Mouse (Mus musculus): ENCODE results near the gene Asb10. TPM values are rescaled to one million over a fixed set of nuclear protein-coding genes. Genes with fewer than 3 reads are reported as not detected.

Gene Asb10
- polyA plus RNA-seq, 1 experiment from 2014 or later = 0.25 TPM

DNA sequence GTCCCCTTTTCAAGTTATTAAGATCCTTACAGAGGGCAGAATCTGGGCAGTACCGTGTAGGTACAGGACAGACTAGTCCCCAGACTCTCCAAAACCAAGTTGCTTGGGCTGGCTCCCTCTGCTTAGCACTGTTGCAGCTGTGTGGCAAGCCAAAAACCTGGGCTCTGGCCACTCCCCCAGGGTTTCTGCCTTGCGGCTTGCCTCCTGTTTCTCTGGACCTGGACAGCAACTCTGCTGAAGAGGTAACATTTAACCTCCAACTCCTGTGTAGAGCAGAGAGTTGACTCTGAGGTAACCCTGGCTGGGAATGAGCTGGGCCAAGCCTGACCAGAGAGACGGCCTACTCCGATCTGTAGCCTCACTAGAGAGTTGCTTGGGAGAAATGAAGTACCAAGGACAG, 38.0 kb downstream of the Asb10 start:
- 81% methylated on average over 4 of the region's 4 CpGs for WGBS
- Histone ChIP-seq H3K27ac (ENCODE audit: low read depth, low read length) (no peak overlapping the region), H3K4me3 (ENCODE audit: low read depth, low read length) (no peak overlapping the region), H3K27me3 (ENCODE audit: control insufficient read depth, insufficient read depth, low read length) (no peaks in the 10 kb centered on the region), H3K4me1 (ENCODE audit: control insufficient read depth, insufficient read depth, low read length) (peaks cover 2% of the 10 kb centered on the region; the same call in 1 of the 2 replicates), H3K9ac (ENCODE audit: low read length) (no peak overlapping the region), H3K36me3 (ENCODE audit: control insufficient read depth, insufficient read depth, low read length) (peaks cover 8% of the 10 kb centered on the region), H3K4me2 (no peak overlapping the region), H3K9me3 (ENCODE audit: control insufficient read depth, low read length) (no peaks in the 10 kb centered on the region)
- DNase-seq (ENCODE audit: low spot score, missing footprints) (no peak), ATAC-seq (ENCODE audit: low FRiP score) (no peak)

DNA sequence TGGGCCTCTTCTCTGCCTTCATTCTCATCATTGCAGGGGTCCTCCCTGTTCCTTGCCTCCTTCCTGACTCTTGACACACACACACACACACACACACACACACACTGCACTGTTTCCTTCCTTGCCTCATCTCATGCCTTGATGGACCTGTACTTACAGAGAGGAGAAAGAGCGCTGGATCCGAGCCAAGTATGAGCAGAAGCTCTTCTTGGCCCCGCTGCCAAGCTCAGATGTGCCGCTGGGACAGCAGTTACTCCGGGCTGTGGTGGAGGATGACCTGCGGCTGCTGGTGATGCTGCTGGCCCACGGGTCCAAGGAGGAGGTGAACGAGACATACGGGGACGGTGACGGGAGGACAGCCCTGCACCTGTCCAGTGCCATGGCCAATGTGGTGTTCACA, 39.9 kb downstream of the Asb10 start:
- peaks cover 8% of the 10 kb centered on the region for H3K36me3 ChIP-seq (ENCODE audit: control insufficient read depth, insufficient read depth, low read length)
- peaks cover 2% of the 10 kb centered on the region; the same call in 1 of the 2 replicates for H3K4me1 ChIP-seq (ENCODE audit: control insufficient read depth, insufficient read depth, low read length)
- H3K4me3 ChIP-seq (ENCODE audit: low read depth, low read length) = no peak overlapping the region
- no peak overlapping the region for H3K4me2 ChIP-seq
- no peak overlapping the region for H3K9ac ChIP-seq (ENCODE audit: low read length)
- DNase-seq (ENCODE audit: low spot score, missing footprints) (no peak), ATAC-seq (ENCODE audit: low FRiP score) (no peak)
- H3K9me3 ChIP-seq (ENCODE audit: control insufficient read depth, low read length) = no peaks in the 10 kb centered on the region
- no peaks in the 10 kb centered on the region for H3K27me3 ChIP-seq (ENCODE audit: control insufficient read depth, insufficient read depth, low read length)
- no peak overlapping the region for H3K27ac ChIP-seq (ENCODE audit: low read depth, low read length)
- WGBS = 95% methylated on average over 11 of the region's 11 CpGs

DNA sequence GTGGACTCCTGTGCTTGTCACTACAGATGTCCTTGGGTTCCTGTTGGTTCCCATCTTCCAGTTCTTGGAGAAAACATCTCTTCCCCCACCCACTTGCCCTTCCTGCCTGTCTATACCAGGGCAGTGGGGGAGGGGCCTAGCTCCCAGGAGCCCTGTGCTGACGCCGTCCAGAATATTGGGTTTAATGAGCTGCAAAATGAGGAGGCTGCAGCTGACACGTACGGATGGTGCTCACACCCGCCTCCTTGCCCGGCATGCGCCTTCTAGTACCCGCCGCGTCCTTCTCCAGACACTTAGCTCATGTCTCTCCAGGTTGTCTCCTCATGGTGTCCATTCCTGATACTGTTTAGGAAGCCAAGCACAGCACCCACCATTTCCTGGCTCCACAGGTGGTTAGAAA, 41.7 kb downstream of the Asb10 start:
- H3K4me1 ChIP-seq (ENCODE audit: control insufficient read depth, insufficient read depth, low read length) = no peaks in the 10 kb centered on the region
- 79% methylated on average over 10 of the region's 10 CpGs for WGBS
- no peaks in the 10 kb centered on the region for H3K9me3 ChIP-seq (ENCODE audit: control insufficient read depth, low read length)
- H3K4me3 ChIP-seq (ENCODE audit: low read depth, low read length) = no peak overlapping the region
- no peak for DNase-seq (ENCODE audit: low spot score, missing footprints)
- no peak overlapping the region for H3K27ac ChIP-seq (ENCODE audit: low read depth, low read length)
- ATAC-seq (ENCODE audit: low FRiP score) = no peak
- no peaks in the 10 kb centered on the region for H3K27me3 ChIP-seq (ENCODE audit: control insufficient read depth, insufficient read depth, low read length)
- peaks cover 8% of the 10 kb centered on the region for H3K36me3 ChIP-seq (ENCODE audit: control insufficient read depth, insufficient read depth, low read length)
- no peak overlapping the region for H3K4me2 ChIP-seq
- no peak overlapping the region for H3K9ac ChIP-seq (ENCODE audit: low read length)

DNA sequence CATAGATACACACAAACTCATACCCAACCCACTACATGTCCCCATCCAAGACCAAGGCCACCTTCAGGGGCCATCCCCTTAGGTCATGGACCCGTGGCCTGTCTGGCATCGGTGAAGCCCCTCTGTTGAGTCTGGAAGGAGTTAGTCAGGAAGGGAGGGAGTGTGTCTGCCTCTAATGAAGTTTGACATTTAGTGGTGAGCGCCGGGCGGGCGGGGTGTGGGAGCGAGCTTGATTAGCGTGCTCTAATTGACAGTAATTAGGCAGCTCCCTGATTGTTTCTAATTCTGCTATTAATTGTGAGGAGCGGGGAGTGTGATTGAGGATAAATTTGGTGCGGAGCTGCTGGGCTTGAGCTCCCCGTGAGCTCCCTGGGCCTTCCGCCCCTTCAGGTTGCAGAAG, 43.3 kb downstream of the Asb10 start:
- Histone ChIP-seq H3K4me2 (no peak overlapping the region), H3K27ac (ENCODE audit: low read depth, low read length) (no peak overlapping the region), H3K4me3 (ENCODE audit: low read depth, low read length) (no peak overlapping the region), H3K9ac (ENCODE audit: low read length) (no peak overlapping the region), H3K27me3 (ENCODE audit: control insufficient read depth, insufficient read depth, low read length) (no peaks in the 10 kb centered on the region), H3K9me3 (ENCODE audit: control insufficient read depth, low read length) (no peaks in the 10 kb centered on the region), H3K4me1 (ENCODE audit: control insufficient read depth, insufficient read depth, low read length) (no peaks in the 10 kb centered on the region), H3K36me3 (ENCODE audit: control insufficient read depth, insufficient read depth, low read length) (peaks cover 15% of the 10 kb centered on the region)
- 85% methylated on average over 12 of the region's 12 CpGs for WGBS
- DNase-seq (ENCODE audit: low spot score, missing footprints) (no peak), ATAC-seq (ENCODE audit: low FRiP score) (no peak)

DNA sequence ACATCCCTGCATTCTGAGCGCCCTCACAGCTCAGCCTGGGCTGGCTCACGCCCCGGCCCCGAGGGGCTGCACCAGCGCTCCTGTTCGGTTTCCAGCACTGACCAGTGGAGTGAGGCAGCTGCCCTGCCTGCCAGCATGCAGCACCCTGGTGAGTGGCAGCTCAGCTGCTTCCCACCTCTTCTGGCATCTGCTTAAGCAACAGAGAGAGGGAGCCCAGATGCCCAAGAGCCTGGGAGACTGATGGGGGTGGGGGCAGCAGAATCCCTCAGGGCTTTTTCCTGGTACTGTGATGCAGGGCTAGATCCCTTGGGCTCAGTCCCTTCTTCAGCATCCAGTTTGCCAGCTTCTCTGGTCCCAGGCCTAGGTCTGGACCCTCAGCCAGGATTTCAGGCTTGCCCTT, 44.0 kb downstream of the Asb10 start:
- H3K4me2 ChIP-seq = no peak overlapping the region
- DNase-seq (ENCODE audit: low spot score, missing footprints) (no peak), ATAC-seq (ENCODE audit: low FRiP score) (no peak)
- no peaks in the 10 kb centered on the region for H3K9me3 ChIP-seq (ENCODE audit: control insufficient read depth, low read length)
- no peaks in the 10 kb centered on the region for H3K4me1 ChIP-seq (ENCODE audit: control insufficient read depth, insufficient read depth, low read length)
- 60% methylated on average over 6 of the region's 6 CpGs for WGBS
- peaks cover 15% of the 10 kb centered on the region for H3K36me3 ChIP-seq (ENCODE audit: control insufficient read depth, insufficient read depth, low read length)
- H3K4me3 ChIP-seq (ENCODE audit: low read depth, low read length) = no peak overlapping the region
- H3K27me3 ChIP-seq (ENCODE audit: control insufficient read depth, insufficient read depth, low read length) = no peaks in the 10 kb centered on the region
- H3K9ac ChIP-seq (ENCODE audit: low read length) = no peak overlapping the region
- H3K27ac ChIP-seq (ENCODE audit: low read depth, low read length) = no peak overlapping the region

DNA sequence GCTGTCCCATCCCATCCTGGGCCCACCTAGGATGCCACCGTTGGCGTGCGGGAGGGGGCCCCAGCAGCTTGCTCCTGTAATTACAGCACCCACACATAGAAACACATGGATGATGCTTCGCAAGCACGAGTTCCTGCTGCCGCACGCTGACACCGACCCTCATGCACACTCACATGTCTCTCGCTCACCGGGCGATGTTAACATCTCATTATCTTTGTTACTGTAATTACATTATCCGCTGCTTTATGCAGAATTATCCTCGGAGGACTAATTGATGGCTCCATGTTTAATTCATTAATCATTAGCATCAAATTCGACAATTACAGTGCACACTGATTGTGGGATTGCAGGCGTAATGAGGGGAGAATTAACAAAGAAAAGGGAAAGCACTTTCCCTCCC, 45.8 kb downstream of the Asb10 start:
- Histone ChIP-seq H3K9me3 (ENCODE audit: control insufficient read depth, low read length) (no peaks in the 10 kb centered on the region), H3K36me3 (ENCODE audit: control insufficient read depth, insufficient read depth, low read length) (peaks cover 15% of the 10 kb centered on the region), H3K4me1 (ENCODE audit: control insufficient read depth, insufficient read depth, low read length) (no peaks in the 10 kb centered on the region), H3K4me2 (no peak overlapping the region), H3K4me3 (ENCODE audit: low read depth, low read length) (no peak overlapping the region), H3K27me3 (ENCODE audit: control insufficient read depth, insufficient read depth, low read length) (no peaks in the 10 kb centered on the region), H3K9ac (ENCODE audit: low read length) (no peak overlapping the region), H3K27ac (ENCODE audit: low read depth, low read length) (no peak overlapping the region)
- 94% methylated on average over 15 of the region's 15 CpGs for WGBS
- ATAC-seq (ENCODE audit: low FRiP score) (no peak), DNase-seq (ENCODE audit: low spot score, missing footprints) (no peak)

DNA sequence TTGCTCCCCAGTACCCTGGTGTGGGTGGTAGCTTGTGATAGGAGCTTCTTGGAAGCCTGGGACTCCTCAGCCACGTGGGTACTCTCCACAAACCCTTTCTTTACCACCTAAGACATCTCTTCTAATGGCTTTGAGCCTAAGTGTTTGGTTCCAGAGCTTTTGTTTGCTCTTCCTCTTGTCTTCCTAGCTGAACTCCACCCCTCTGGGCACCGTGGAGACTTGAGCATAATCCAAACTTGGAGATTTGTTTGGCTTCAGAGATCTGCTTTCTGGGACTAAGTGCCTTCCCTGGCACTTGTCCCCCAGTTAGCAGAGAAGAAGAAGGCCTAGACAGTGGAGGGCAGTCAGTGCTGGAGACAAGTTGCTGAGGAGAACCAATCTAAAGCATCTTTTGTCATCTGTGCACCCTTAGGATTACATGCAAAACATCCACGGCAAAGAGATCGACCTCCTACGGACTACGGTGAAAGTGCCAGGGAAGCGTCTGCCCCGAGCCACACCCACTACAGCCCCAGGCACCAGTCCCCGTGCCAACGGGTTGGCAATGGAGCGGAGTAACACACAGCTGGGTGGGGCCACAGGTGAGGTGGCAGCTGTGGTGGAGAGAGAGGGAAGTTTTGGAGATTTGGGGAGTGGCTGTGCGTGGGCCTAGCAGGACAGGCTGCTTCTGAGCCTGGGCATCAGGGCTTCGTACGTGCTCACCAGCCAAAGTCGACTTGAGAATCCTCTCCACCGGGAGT, 48.1 kb downstream of the Asb10 start:
- Histone ChIP-seq H3K4me3 (ENCODE audit: low read depth, low read length) (no peak overlapping the region), H3K9ac (ENCODE audit: low read length) (no peak overlapping the region), H3K27ac (ENCODE audit: low read depth, low read length) (no peak overlapping the region), H3K36me3 (ENCODE audit: control insufficient read depth, insufficient read depth, low read length) (peaks cover 24% of the 10 kb centered on the region), H3K4me2 (no peak overlapping the region), H3K9me3 (ENCODE audit: control insufficient read depth, low read length) (no peaks in the 10 kb centered on the region), H3K27me3 (ENCODE audit: control insufficient read depth, insufficient read depth, low read length) (no peaks in the 10 kb centered on the region), H3K4me1 (ENCODE audit: control insufficient read depth, insufficient read depth, low read length) (no peaks in the 10 kb centered on the region)
- WGBS = 92% methylated on average over 16 of the region's 16 CpGs
- no peak for ATAC-seq (ENCODE audit: low FRiP score)
- DNase-seq (ENCODE audit: low spot score, missing footprints) = no peak

DNA sequence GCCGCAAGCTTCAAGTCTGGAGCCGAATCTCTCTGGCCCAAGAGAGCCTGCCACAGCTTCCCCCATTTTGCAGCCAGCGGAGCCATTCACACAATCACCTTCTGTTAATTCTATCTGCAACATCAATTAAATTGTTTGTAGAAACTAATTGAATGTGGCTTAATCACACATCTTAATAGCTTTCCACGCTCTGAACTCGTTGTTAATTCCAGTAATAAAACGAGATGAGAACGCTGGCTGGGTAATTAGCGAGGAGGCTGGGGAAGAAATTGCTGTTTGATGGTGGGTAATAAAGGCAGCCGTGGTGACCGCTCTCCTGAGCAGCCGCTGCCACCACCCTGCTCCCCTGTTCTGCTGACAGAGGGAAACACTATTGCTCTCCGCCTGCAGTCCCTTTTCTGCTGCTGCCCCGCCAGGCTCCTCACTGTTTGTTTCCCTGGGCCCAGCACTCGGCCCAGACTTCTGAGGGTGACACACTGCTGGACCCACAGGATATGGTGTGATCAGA, 50.3 kb downstream of the Asb10 start:
- no peaks in the 10 kb centered on the region for H3K9me3 ChIP-seq (ENCODE audit: control insufficient read depth, low read length)
- H3K27me3 ChIP-seq (ENCODE audit: control insufficient read depth, insufficient read depth, low read length) = no peaks in the 10 kb centered on the region
- no peak overlapping the region for H3K4me2 ChIP-seq
- no peak overlapping the region for H3K4me3 ChIP-seq (ENCODE audit: low read depth, low read length)
- no peak overlapping the region for H3K27ac ChIP-seq (ENCODE audit: low read depth, low read length)
- H3K36me3 ChIP-seq (ENCODE audit: control insufficient read depth, insufficient read depth, low read length) = peaks cover 28% of the 10 kb centered on the region
- peaks cover 1% of the 10 kb centered on the region; the same call in 1 of the 2 replicates for H3K4me1 ChIP-seq (ENCODE audit: control insufficient read depth, insufficient read depth, low read length)
- DNase-seq (ENCODE audit: low spot score, missing footprints) (no peak), ATAC-seq (ENCODE audit: low FRiP score) (no peak)
- WGBS = 90% methylated on average over 14 of the region's 14 CpGs
- H3K9ac ChIP-seq (ENCODE audit: low read length) = no peak overlapping the region

DNA sequence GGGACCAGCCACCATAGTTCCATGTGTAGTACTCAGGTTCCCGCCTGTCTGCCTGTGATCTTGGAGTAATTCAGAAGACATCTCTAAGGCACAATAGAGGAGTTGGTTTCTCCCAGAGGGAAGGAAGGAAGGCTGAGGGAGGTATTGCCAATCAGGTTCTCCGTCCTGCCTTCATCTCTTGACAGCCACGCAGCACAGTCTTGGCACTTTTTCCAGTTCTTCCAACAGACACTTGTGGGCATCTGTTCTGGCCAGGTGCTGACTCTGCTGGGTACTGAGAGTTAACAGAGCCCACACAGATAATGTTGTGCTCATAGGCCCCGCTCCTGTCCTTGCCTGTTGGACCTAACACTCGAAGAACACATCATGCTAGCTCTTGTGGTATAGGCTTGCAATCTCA, 54.0 kb downstream of the Asb10 start:
- WGBS = 93% methylated on average over 5 of the region's 5 CpGs
- no peak for DNase-seq (ENCODE audit: low spot score, missing footprints)
- peaks cover 18% of the 10 kb centered on the region for H3K4me1 ChIP-seq (ENCODE audit: control insufficient read depth, insufficient read depth, low read length)

More for the DNA sequence above, 54.0 kb downstream of the Asb10 start:
- no peak overlapping the region for H3K27ac ChIP-seq (ENCODE audit: low read depth, low read length)
- H3K9ac ChIP-seq (ENCODE audit: low read length) = no peak overlapping the region
- H3K36me3 ChIP-seq (ENCODE audit: control insufficient read depth, insufficient read depth, low read length) = peaks cover 30% of the 10 kb centered on the region; the same call in 1 of the 2 replicates
- no peak overlapping the region for H3K4me3 ChIP-seq (ENCODE audit: low read depth, low read length)
- H3K27me3 ChIP-seq (ENCODE audit: control insufficient read depth, insufficient read depth, low read length) = no peaks in the 10 kb centered on the region
- no peak overlapping the region for H3K4me2 ChIP-seq
- ATAC-seq (ENCODE audit: low FRiP score) = no peak
- H3K9me3 ChIP-seq (ENCODE audit: control insufficient read depth, low read length) = no peaks in the 10 kb centered on the region
